Mouse (Mus musculus) C2C12 (cell line): ENCODE measurements around the gene Zdhhc13.

Experiments used
- CEBPB ChIP-seq: IDR thresholded peaks from one replicate; pipeline ENCODE4 v1.6.1; 2011; ENCODE audit warnings: low read depth, mild to moderate bottlenecking, control low read depth, moderate library complexity
- CTCF ChIP-seq: IDR thresholded peaks from one replicate; pipeline ENCODE4 v1.5.1; 2011; ENCODE audit not compliant: control insufficient read depth, insufficient read depth, insufficient read length
- MYOD1 ChIP-seq: IDR thresholded peaks from one replicate; pipeline ENCODE4 v1.6.1; 2011; ENCODE audit warnings: low read depth; ENCODE audit not compliant: control insufficient read depth, insufficient read length

DNA sequence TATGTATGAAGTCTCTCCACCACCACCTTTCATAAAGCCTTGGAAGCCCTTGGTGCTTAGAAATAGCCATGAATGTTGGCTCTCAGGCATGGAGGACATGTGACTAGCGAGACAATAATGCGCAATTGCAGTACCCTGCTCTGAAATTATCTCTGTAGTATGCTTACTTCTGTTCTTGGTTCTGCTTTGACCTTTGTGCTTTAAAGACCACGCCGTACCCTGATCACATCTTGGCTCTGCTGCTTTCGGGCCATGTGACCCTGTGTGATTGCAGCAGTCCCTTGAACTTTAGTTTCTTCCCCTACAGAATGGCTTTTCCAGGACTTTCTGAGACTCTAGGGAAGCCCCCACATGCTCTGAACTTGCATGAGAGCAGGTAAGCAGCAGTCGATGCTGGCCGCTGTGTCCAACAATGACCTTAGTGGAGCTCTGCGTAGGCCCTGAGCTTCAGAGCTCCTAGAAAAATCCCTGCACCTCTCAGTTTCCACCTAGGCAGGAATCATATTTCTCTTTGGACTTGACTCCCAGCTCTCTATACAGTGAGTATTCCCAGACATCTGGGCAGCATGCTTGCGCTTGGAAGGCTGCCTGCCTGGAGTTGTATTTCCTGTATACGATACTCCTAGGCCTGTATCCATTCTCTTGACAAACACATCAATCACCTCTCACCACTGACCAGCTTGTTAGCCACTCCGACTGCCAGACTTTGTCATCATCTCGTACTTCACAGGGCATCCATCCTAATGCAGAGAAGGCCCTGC is 56.6 kb downstream of the Zdhhc13 start:
- TF ChIP-seq CTCF (no peak), MYOD1 (no peak), CEBPB (no peak)
